Mouse (Mus musculus) heart, adult 2 months (tissue): ENCODE data around the gene Wbp2. TPM values are rescaled to one million over a fixed set of nuclear protein-coding genes. Genes with fewer than 3 reads are reported as not detected.

Experiments used
- DNase-seq, 2 experiments: peaks; one replicate each; pipeline ENCODE4 v3.0.0; 2021
- H3K27ac ChIP-seq: fragments of 200-600 bp; 2 replicates; pipeline ENCODE4 v1.8.1; 2022
- H3K27me3 ChIP-seq: fragments of 200-500 bp; 2 replicates; pipeline ENCODE4 v1.6.1; 2012; ENCODE audit warnings: mild to moderate bottlenecking, low read length, inconsistent platforms, mixed read lengths; ENCODE audit not compliant: control insufficient read depth, insufficient read depth
- H3K36me3 ChIP-seq: fragments of 200-500 bp; 2 replicates; pipeline ENCODE4 v1.6.1; 2012; ENCODE audit warnings: low read length, inconsistent platforms; ENCODE audit not compliant: control insufficient read depth, insufficient read depth
- H3K4me1 ChIP-seq: fragments of 200-500 bp; 2 replicates; pipeline ENCODE4 v1.6.1; 2011; ENCODE audit warnings: low read length; ENCODE audit not compliant: control insufficient read depth, insufficient read depth
- H3K4me3 ChIP-seq: fragments of 200-600 bp; 2 replicates; pipeline ENCODE4 v1.8.1; 2022
- H3K79me2 ChIP-seq: fragments of 200-500 bp; replicated peaks from 2 replicates; pipeline ENCODE4 v1.6.1; 2012; ENCODE audit warnings: mild to moderate bottlenecking, inconsistent platforms, low read length, moderate library complexity, mixed read lengths; ENCODE audit not compliant: control insufficient read depth, insufficient read depth
- H3K9ac ChIP-seq: fragments of 200-500 bp; 2 replicates; pipeline ENCODE4 v1.6.1; 2012; ENCODE audit warnings: low read depth, mild to moderate bottlenecking, control low read depth, inconsistent platforms, low read length, mixed read lengths
- CTCF ChIP-seq: fragments of 200-600 bp; IDR thresholded peaks from 2 replicates; pipeline ENCODE4 v1.8.1; 2022; ENCODE audit warnings: antibody characterized with exemption, mild to moderate bottlenecking, moderate library complexity
- EP300 ChIP-seq: fragments of 200-500 bp; IDR thresholded peaks from 2 replicates; pipeline ENCODE4 v1.6.1; 2011; ENCODE audit warnings: low read depth, low read length, control low read depth; ENCODE audit not compliant: insufficient read depth
- POLR2A ChIP-seq: fragments of 200-500 bp; IDR thresholded peaks from 2 replicates; pipeline ENCODE4 v1.6.1; 2011; ENCODE audit warnings: mild to moderate bottlenecking, low read depth, low read length, control low read depth; ENCODE audit not compliant: insufficient read depth
- WGBS: fragments of 180-500 bp; shearing (Covaris S2); methylation state at CpG from one replicate; pipeline ENCODE4 v1.1.7; 2018; 5-methylcytosine and 5-hydroxymethylcytosine counted together
- intact Hi-C: fragments of 180-260 bp; cut with DNase I; formaldehyde crosslinking; loops from one replicate; pipeline ENCODE4 v1.15.1; 2025
- polyA plus RNA-seq: library from polyadenylated mRNA; depleted of rRNA; stranded (reverse); fragments of >200 nt; gene quantifications from 2 replicates; pipeline ENCODE4 v1.2.3, GENCODE M21; 2012
- total RNA-seq, 2 experiments: library from RNA; stranded (reverse); gene quantifications; 2 replicates each; pipeline ENCODE4 v1.2.3; 2021

The Wbp2 gene
- total and polyA plus RNA-seq, 3 experiments: 91.0 to 176 (median 108) TPM

DNA sequence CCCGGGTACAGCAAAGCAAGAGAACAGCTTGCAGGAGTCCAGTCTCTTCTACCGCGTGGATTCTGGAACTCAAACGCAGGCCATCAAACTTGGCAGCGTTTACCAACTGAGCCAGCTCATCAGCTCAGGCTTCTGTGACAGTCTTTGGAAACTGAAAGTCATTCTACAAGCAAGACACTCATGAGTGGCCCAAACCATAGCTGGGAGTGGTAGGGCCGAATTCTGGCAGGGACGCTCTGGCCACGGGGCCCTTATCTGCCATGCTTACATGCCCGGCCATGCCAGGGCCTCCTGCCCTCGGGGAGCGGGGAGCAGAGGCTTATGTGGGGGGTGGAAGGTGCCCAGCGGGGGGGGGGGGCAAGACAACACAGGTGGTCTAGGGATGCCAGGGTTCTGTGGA lies 16.8 kb upstream of the Wbp2 start:
- peaks cover 52% of the 10 kb centered on the region for H3K4me1 ChIP-seq
- WGBS: 14% methylated on average over 12 of the region's 12 CpGs
- TF ChIP-seq POLR2A (no peak), EP300 (no peak), CTCF (no peak)
- DNase-seq: peak; percentile 55 to 59
- peak overlapping the region; percentile 97 for H3K27ac ChIP-seq
- peak overlapping the region; percentile 46; the same call in 1 of the 2 replicates for H3K9ac ChIP-seq
- no peak overlapping the region; the same call in 1 of the 2 replicates for H3K4me3 ChIP-seq
- H3K36me3 ChIP-seq: peaks cover 27% of the 10 kb centered on the region
- no peaks in the 10 kb centered on the region for H3K79me2 ChIP-seq
- intact Hi-C loops: no loop called here
- no peaks in the 10 kb centered on the region for H3K27me3 ChIP-seq

DNA sequence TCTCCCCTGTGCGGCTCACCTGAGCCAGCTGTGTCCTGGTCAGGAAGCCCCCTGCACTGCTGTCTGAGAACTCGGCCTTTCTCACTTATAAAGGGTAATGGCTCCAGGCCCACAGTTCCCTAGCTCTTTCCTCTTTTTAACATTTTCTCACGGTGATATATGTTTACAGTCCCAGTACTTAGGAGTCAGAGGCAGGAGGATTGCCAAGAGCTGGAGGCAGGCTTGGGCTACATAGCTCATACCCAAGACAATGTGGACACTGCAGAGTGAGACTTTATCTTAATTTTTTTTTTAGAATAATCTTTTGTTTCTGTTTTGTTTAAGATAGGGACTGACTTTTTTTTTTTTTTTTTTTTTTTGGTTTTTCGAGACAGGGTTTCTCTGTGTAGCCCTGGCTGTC lies 15.7 kb upstream of the Wbp2 start:
- no peak overlapping the region for H3K4me3 ChIP-seq
- H3K4me1 ChIP-seq: peaks cover 52% of the 10 kb centered on the region
- H3K79me2 ChIP-seq: no peaks in the 10 kb centered on the region
- 29% methylated on average over 3 of the region's 4 CpGs for WGBS
- H3K27ac ChIP-seq: peak overlapping the region; percentile 97
- no peak for DNase-seq
- intact Hi-C loops: no loop called here
- peak overlapping the region; percentile 23; the same call in 1 of the 2 replicates for H3K9ac ChIP-seq
- H3K36me3 ChIP-seq: peaks cover 27% of the 10 kb centered on the region
- TF ChIP-seq CTCF: no peak
- TF ChIP-seq EP300: no peak
- TF ChIP-seq POLR2A: no peak
- no peaks in the 10 kb centered on the region for H3K27me3 ChIP-seq

DNA sequence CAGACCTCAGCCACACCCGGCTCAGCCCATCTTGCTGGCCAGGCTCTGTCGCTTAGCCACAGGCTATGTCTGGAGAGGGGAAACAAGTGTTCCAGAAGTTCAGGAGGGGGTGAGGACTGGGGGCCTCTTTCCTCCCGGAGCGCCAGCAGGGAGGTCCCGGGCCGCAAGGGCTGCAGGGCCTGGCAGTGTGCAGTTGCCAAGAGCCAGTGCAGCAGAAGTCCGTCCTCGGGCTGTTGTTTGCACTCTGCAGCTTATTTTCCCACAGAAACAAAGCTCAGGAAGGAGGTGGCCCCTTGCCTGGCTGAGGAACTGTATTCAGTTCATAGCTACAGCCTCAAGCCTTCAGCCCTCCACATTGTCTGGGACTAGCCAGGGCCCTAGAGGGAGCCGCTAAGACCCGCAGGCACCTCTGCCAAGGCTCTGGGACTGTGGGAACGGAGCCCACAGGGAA lies 15.2 kb upstream of the Wbp2 start:
- H3K27me3 ChIP-seq: no peaks in the 10 kb centered on the region
- peaks cover 27% of the 10 kb centered on the region for H3K36me3 ChIP-seq
- intact Hi-C loops: no loop called here
- TF ChIP-seq CTCF (peak; percentile 17; the same call in 1 of the 2 replicates), EP300 (no peak; the same call in 1 of the 2 replicates), POLR2A (0 out of 2 replicates have a peak, but pooled peaks have one; percentile 38)
- 12% methylated on average over 11 of the region's 11 CpGs for WGBS
- H3K4me3 ChIP-seq: no peak overlapping the region
- H3K4me1 ChIP-seq: peaks cover 52% of the 10 kb centered on the region
- no peaks in the 10 kb centered on the region for H3K79me2 ChIP-seq
- DNase-seq: peak; percentile 82 to 88
- peak overlapping the region; percentile 55 for H3K9ac ChIP-seq
- H3K27ac ChIP-seq: peak overlapping the region; percentile 97

DNA sequence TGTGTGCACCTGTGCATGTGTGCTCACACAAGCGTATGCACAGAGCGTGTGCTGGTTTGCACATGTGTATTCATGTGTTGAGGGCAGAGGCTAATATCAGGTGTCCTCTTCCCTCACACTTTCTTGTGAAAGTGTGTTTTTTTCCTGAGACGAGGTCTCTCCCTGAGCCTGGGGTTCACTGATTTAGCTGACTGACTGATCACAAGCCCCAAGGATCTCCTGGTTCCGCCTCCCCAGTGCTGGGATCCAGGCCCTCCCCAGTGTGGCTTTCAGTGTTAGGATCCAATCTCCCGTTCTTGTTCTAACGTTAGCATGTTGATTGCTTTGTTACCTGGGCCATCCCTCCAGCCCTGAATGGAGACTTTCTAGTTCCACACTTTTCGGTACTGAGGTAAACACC lies 14.0 kb upstream of the Wbp2 start:
- no peaks in the 10 kb centered on the region for H3K27me3 ChIP-seq
- 57% methylated on average over 7 of the region's 7 CpGs for WGBS
- H3K79me2 ChIP-seq: no peaks in the 10 kb centered on the region
- H3K4me1 ChIP-seq: peaks cover 50% of the 10 kb centered on the region
- H3K27ac ChIP-seq: peak overlapping the region; percentile 97
- intact Hi-C loops: no loop called here
- peaks cover 27% of the 10 kb centered on the region for H3K36me3 ChIP-seq
- DNase-seq: no peak
- no peak for TF ChIP-seq EP300
- no peak for TF ChIP-seq POLR2A
- TF ChIP-seq CTCF: no peak
- H3K4me3 ChIP-seq: no peak overlapping the region
- peak overlapping the region; percentile 23 for H3K9ac ChIP-seq

DNA sequence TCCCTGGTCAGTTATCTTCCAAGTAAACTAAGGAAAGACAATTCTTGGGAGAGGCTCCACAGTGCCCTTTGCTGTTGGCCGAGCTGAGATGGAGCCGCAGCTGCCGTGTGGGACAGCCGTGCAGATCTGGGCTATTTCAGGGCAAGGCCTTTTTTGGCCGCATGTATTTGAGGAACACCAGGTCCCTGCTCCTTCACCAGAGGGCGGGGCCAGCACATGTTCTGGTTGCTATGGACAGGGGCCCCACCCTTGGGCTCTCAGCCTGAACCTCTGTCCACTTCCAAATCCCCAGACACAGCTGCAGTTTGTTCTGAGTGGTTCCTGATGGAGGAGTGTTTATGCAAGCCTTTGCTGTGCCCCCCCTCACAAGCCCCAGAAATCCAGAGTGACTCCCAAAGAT lies 13.6 kb upstream of the Wbp2 start:
- peak; percentile 78 for TF ChIP-seq POLR2A
- peak; percentile 92 for TF ChIP-seq EP300
- no peak for TF ChIP-seq CTCF
- H3K4me1 ChIP-seq: peaks cover 50% of the 10 kb centered on the region
- WGBS: 6% methylated on average over 6 of the region's 6 CpGs
- intact Hi-C loops: no loop called here
- peak; percentile 87 to 93 for DNase-seq
- H3K79me2 ChIP-seq: no peaks in the 10 kb centered on the region
- peak overlapping the region; percentile 23 for H3K9ac ChIP-seq
- peak overlapping the region; percentile 97 for H3K27ac ChIP-seq
- no peak overlapping the region for H3K4me3 ChIP-seq
- peaks cover 27% of the 10 kb centered on the region for H3K36me3 ChIP-seq
- H3K27me3 ChIP-seq: no peaks in the 10 kb centered on the region

DNA sequence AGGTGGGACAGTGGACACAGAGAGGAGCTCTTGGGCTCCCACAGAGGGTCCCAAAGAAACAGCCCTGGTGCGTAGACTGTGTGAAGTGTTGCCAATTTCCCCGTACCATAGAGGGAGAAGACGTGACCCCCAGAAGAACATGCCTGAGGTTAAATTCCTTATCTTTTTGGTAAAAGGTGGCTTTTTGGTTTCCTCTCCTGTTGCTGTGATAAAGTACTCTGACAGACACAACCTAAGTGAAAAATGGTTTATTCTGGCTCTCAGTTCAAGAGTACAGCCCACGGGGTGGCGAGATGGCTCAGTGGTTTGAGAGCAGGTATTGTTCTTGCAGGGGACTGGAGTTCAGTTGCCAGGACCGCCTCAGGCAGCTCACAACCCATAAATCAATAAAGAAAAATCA lies 12.7 kb upstream of the Wbp2 start:
- H3K4me1 ChIP-seq: peaks cover 49% of the 10 kb centered on the region

More for the DNA sequence above, 12.7 kb upstream of the Wbp2 start:
- Histone ChIP-seq H3K27me3 (no peaks in the 10 kb centered on the region), H3K79me2 (no peaks in the 10 kb centered on the region), H3K27ac (peak overlapping the region; percentile 97), H3K9ac (peak overlapping the region; percentile 36), H3K36me3 (peaks cover 23% of the 10 kb centered on the region), H3K4me3 (no peak overlapping the region)
- intact Hi-C loops: no loop called here
- 61% methylated on average over 6 of the region's 6 CpGs for WGBS
- no peak for TF ChIP-seq CTCF
- TF ChIP-seq POLR2A: no peak
- no peak; the same call in 1 of the 2 replicates for TF ChIP-seq EP300
- DNase-seq: no peak
